Mouse (Mus musculus) gastrocnemius, postnatal 25 days (tissue): ENCODE results near the gene Cfap70. TPM values are rescaled to one million over a fixed set of nuclear protein-coding genes. Genes with fewer than 3 reads are reported as not detected.

Experiments used
- DNase-seq: peaks from one replicate; pipeline ENCODE4 v3.0.0; 2022
- total RNA-seq, 2 experiments: library from RNA; stranded (reverse); gene quantifications; 1 replicate in 1 of 2; 2 replicates in 1 of 2; pipeline ENCODE4 v1.2.3; 2021

The Cfap70 gene
- total RNA-seq, 2 experiments from 2014 or later, result 0.24 to 0.28 TPM

DNA sequence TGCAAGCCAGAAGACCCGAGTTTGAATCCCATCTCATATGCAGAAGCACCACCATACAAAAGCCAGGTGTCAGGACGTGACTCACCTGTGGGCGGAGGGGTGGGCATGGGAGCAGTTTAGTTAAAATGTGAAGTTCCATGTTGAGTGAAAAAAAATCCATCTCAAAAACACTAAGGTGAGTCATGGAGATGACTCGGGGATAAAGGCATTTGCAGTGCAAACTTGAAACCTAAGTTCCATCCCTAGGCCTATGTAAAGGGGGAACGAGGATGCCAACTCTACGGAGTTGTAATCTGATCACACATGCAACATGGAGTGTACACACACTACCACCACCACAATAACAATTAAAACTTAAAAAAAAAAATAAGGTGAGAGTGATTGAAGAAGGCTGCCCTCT lies 29.0 kb downstream of the Cfap70 start:
- DNase-seq, result no peak

DNA sequence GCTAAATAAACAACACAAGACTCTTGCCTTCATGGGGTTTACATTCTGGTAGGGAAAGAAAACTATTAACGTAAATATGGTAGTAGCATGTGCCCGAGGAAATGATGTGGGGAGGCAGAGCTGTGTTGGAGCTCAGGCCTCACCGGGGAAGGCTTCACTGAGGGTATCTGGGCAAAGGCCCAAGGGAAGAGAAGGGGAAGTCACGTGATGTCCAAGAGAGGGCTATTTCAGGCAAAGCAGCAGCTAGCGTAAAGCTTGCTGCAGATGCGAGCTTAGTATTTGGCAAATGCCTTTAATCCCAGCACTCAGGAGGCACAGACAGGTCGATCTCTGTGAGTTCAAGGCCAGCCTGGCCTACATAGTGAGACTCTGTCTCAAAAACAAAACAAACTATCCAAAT lies 29.8 kb downstream of the Cfap70 start:
- no peak for DNase-seq

GRCm38 (mm10) chr14:20400071-20400470 lies 52.0 kb downstream of the Cfap70 start:
- DNase-seq, result no peak

DNA sequence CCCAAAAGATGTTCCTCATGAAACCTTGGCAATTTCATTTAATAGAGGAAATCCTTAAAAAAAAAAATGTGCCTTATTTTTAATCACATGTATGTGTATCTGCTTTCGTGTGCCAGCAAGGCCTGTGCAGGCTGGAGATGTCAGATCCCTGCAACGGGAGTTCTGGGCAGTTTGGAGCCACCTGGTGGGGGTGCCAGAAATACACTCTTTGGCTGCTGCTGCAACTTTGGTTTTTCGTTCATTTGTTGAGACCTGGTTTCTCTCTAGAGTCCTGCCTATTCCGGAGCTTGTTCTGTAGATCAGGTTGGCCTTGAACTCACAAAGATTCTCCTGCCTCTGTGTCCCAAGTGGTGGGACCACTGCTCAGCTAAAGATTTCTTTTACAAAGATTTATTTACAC lies 53.2 kb downstream of the Cfap70 start:
- no peak for DNase-seq

GRCm38 (mm10) chr14:20397220-20397619 lies 54.8 kb downstream of the Cfap70 start:
- DNase-seq, result no peak

DNA sequence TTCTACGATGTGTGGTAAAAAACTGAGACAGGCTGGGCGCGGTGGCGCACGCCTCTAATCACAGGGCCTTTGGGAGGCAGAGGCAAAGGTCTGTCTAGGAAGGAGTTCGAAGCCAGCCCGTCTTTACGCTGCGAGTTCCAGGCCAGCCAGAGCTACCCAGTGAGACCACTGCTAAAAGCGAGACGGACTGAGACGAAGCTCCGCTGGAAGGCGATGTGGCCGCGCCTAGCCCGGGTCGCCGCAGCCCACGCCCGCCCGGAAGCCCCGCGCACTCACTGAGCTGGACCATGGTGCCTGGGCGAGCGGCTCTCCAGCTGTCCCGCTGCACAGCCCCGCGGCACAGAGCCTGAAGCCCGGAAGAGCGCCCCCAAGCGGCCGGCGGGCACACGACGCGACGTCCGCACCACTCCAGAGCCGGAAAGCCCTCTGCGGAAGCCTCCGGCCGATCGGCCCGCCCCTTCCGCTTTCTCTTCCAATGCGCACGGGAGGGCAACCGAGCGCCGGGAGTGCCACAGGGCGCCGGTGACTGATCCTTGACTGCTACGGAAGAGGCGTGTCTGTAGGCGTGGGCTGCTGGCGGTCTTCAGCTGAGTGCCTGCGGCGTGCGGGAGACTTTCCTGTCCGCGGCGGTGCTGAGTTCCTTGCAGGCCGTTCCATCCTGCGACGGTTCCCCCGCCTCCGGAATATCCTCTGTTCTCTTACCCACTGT lies 58.7 kb downstream of the Cfap70 start, which contains the start of gene Mrps16:
TSS of gene Mrps16 (minus strand) at position 430 of the 709 bp plus-strand sequence.
- DNase-seq, result peak; percentile 97

DNA sequence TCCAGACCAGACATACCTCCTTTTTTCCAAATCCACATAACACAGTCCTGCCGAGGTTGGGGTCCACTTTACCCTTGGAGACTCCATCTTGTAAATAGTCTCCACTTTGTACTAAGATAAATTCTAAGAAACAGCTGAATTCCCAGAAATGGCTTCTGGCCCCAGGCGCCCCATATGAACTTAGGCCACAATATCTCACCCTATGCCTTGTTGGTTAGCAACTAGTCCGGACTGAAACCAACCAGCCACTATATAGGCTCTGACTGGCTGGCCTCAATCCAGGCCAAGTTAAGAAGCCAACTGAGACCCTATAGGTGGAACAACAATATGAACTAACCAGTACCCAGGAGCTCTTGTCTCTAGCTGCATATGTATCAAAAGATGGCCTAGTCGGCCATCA lies 59.7 kb downstream of the Cfap70 start:
- no peak for DNase-seq

GRCm38 (mm10) chr14:20389446-20390079 lies 62.5 kb downstream of the Cfap70 start:
- no peak for DNase-seq

DNA sequence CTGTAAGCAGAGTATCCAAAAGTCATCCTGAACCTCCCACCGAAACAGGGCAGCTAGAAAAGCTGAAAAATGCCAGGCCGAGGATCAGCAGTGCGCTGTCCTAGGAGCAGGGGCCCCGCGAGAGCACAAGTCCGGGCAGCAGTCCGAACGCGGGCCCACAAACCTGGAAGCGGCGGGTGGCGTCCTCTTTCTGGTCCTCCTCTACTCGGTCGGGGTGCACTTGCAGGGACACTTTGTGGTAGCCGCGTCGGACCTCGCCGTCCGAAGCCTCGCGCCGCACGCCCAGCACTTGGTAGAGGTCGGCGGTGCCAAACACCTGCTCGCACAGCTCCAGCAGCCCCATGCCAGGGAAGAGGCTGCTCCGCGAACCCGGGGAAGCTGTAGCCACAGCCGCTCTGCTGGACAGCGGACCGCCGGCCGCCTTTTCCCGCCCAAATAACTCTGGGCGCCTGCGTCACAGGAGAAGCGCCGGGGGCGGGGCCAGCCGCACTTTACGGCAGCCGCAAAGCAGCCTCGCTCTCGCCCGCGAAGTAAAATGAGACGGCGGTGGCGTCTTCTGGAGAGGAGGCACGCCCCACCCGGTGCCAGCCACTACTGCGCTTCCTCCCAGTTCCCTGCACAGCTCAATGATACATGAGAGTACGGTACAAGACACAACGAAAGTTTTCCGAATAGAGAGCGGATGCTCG lies 63.4 kb downstream of the Cfap70 start, which contains the start of gene Dnajc9:
TSS of gene Dnajc9 (minus strand) at position 470 of the 689 bp plus-strand sequence.
- DNase-seq, result peak; percentile 93

GRCm38 (mm10) chr14:20379753-20380430 lies 72.1 kb downstream of the Cfap70 start:
- no peak for DNase-seq

DNA sequence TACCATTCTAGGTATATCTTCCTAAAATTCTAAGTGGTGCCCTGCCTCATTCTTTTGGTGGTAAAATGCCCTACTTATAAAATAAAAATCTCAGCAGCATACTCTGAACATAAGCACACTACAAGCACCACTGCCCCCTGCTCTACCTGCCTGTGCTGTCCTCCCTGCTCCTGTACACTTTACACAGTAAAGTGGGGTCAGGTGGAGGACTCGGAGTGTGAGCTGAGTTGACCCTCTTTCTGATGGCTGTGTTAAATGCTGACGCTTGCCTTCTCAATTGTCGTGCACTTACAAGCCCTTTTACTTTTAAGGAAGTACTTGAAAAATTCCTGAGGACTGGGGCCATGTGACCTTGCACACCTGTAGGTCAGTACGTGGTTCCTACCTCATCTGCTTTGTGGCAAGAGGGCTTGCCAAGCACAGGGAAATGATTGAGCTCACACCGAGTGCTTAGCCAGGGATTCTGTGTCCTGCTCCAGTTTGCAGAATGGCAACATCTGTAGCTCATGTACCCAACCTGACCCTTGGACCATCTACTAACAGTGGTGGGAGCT lies 72.9 kb downstream of the Cfap70 start:
- DNase-seq, result no peak

- DNase-seq, result peak; percentile 16
These were observed 73.5 kb downstream of the Cfap70 start for GRCm38 (mm10) chr14:20378313-20379061.

- no peak for DNase-seq
These were observed 74.9 kb downstream of the Cfap70 start for GRCm38 (mm10) chr14:20377112-20377521.

- DNase-seq, result no peak
These were observed 80.2 kb downstream of the Cfap70 start for GRCm38 (mm10) chr14:20371854-20372253.

GRCm38 (mm10) chr14:20370798-20371197 lies 81.2 kb downstream of the Cfap70 start:
- no peak for DNase-seq

GRCm38 (mm10) chr14:20368271-20368670 lies 83.8 kb downstream of the Cfap70 start:
- DNase-seq, result no peak

DNA sequence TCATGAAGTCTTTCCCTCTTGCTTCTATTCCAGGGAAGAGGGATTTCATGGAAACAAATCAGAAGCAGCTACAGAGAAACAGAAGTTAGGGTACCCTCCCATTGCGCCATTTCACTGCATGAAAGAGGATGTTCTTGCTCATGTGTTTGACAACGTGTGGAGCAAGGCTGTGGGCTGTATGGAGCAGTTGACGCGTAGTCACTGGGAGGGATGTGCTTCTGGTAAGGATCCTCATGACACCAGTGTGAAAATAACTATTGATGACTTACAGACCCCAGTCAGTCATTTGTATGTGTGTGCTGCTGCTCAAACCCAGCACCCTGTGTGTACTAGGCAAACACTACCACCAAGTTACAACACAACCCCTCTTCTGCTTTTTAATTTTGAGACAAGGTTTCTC lies 88.8 kb downstream of the Cfap70 start:
- no peak for DNase-seq

DNA sequence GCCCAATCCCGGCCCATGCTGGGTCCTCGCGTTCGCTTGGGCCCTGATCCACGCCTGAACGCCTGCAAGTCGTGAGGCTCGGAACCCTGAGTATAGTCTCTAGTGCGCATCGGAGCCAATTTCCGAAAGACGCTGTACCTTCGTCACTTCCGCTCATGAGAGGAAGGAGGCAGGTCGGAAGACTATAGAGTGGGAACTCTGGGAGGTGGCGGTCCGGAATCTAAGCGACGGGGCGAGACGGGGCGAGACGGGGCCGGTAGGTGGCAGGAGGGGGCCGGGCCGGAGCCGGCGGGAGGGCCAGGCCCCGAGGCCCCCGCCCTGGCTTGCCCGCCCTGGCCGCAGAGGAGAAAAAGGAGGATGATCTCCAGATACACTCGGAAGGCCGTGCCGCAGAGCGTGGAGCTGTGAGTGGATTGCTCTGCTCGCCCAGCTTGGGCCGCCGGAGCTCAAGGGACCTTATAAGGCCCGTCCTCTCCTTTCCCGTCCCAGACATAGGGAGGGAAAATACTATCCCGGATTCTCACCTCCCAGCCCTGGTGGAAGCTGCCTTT lies 104.0 kb downstream of the Cfap70 start, which contains the start of the genes Ecd and Fam149b:
TSS of gene Ecd (minus strand) at position 131 of the 551 bp plus-strand sequence.
TSS of gene Fam149b (plus strand) at position 172 of the 551 bp plus-strand sequence.
- DNase-seq, result peak; percentile 91

- no peak for DNase-seq
These were observed 104.5 kb downstream of the Cfap70 start for GRCm38 (mm10) chr14:20347441-20347990.

- DNase-seq, result no peak
These were observed 106.1 kb downstream of the Cfap70 start for GRCm38 (mm10) chr14:20345885-20346284.
